Mouse (Mus musculus) limb, embryonic 14.5 days (tissue): ENCODE measurements around the gene Adck1. TPM values are rescaled to one million over a fixed set of nuclear protein-coding genes. Genes with fewer than 3 reads are reported as not detected.
A peak's percentile ranks its signal among the peaks of the same experiment; 100 is the strongest.

ENCODE experiments used
- ATAC-seq: fragments of 200-750 bp; cut with Nextera tagmentation; 2 replicates; pipeline ENCODE4 v1.8.0; 2017; ENCODE audit warnings: low read depth, moderate number of reproducible peaks, moderate TSS enrichment; ENCODE audit not compliant: low FRiP score
- DNase-seq: peaks from one replicate; pipeline ENCODE4 v3.0.0-alpha.2; 2015; ENCODE audit warnings: low spot score
- H3K27ac ChIP-seq: fragments of 300-500 bp; sonication (generic); replicated peaks from 2 replicates; pipeline ENCODE4 v1.5.1; 2014; ENCODE audit warnings: low read depth, mild to moderate bottlenecking, low read length, moderate library complexity, mixed read lengths
- H3K27me3 ChIP-seq: fragments of 300-500 bp; sonication (generic); 2 replicates; pipeline ENCODE4 v1.6.1; 2014; ENCODE audit warnings: low read length, mixed read lengths; ENCODE audit not compliant: control insufficient read depth, insufficient read depth
- H3K36me3 ChIP-seq: fragments of 300-500 bp; sonication (generic); 2 replicates; pipeline ENCODE4 v1.6.1; 2014; ENCODE audit warnings: mild to moderate bottlenecking, low read length, moderate library complexity, mixed read lengths; ENCODE audit not compliant: control insufficient read depth, insufficient read depth
- H3K4me1 ChIP-seq: fragments of 300-500 bp; sonication (generic); 2 replicates; pipeline ENCODE4 v1.6.1; 2014; ENCODE audit warnings: antibody characterized with exemption, low read length, mixed read lengths; ENCODE audit not compliant: control insufficient read depth, insufficient read depth
- H3K4me2 ChIP-seq: fragments of 300-500 bp; sonication (generic); replicated peaks from 2 replicates; pipeline ENCODE4 v1.6.1; 2014; ENCODE audit warnings: low read depth, mild to moderate bottlenecking, low read length, moderate library complexity; ENCODE audit not compliant: severe bottlenecking
- H3K4me3 ChIP-seq: fragments of 300-500 bp; sonication (generic); replicated peaks from 2 replicates; pipeline ENCODE4 v1.5.1; 2014; ENCODE audit warnings: low read length
- H3K9ac ChIP-seq: fragments of 300-500 bp; sonication (generic); 2 replicates; pipeline ENCODE4 v1.6.1; 2014; ENCODE audit warnings: mild to moderate bottlenecking, low read depth, low read length, moderate library complexity; ENCODE audit not compliant: severe bottlenecking
- H3K9me3 ChIP-seq: fragments of 300-500 bp; sonication (generic); 2 replicates; pipeline ENCODE4 v1.6.1; 2016; ENCODE audit warnings: low read length; ENCODE audit not compliant: control insufficient read depth
- POLR2A ChIP-seq: fragments of 200-500 bp; IDR thresholded peaks from 2 replicates; pipeline ENCODE4 v1.8.0; 2012; ENCODE audit warnings: inconsistent platforms, mild to moderate bottlenecking, moderate library complexity, borderline replicate concordance; ENCODE audit not compliant: insufficient read depth, insufficient read length; ENCODE audit errors: extremely low read depth
- WGBS: fragments of 180-500 bp; shearing (Covaris S2); extraction: QIAGEN DNeasy Blood & Tissue Kit; methylation state at CpG from one replicate; pipeline ENCODE4 v1.1.7; 2014; 5-methylcytosine and 5-hydroxymethylcytosine counted together
- polyA plus RNA-seq, 2 experiments: library from polyadenylated mRNA; depleted of rRNA in 1 of 2; stranded (reverse) in 1 of 2; unstranded in 1 of 2; fragments of >200 nt; fragmentation: Nextera tagmentation in 1 of 2; extraction: Ambion mirVana in 1 of 2; gene quantifications; 2 replicates each; pipeline versions ENCODE4 v1.2.1 to v1.2.3; 2012 to 2014

The Adck1 gene
- polyA plus RNA-seq, 2 experiments = 16.2 to 26.7 TPM

GRCm38 (mm10) chr12:88405113-88405512 is 44.8 kb downstream of the Adck1 start:
- Histone ChIP-seq H3K4me2 (no peak overlapping the region), H3K4me3 (no peak overlapping the region), H3K9me3 (no peaks in the 10 kb centered on the region), H3K27me3 (no peaks in the 10 kb centered on the region), H3K9ac (no peak overlapping the region), H3K27ac (no peak overlapping the region), H3K36me3 (peaks cover 7% of the 10 kb centered on the region; the same call in 1 of the 2 replicates), H3K4me1 (no peaks in the 10 kb centered on the region)
- no peak for TF ChIP-seq POLR2A
- 27% methylated on average over 2 of the region's 2 CpGs for WGBS
- DNase-seq (peak; percentile 35), ATAC-seq (no peak)

DNA sequence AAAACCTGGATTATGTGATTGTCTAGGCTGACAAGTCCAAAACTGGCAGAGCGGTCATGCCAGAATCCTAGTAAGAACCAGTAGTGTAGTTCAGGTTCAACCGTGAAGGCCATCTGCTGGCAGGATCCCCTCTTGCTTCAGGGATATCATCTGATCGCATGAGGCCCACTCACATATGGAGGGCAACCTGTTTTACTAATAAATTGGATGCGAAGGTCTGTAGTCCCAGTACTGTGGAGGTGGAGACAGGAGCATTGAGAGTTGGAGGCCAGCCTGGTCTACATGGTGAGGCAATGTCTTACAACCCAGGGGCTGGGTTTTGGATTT is 47.6 kb downstream of the Adck1 start:
- H3K9ac ChIP-seq = no peak overlapping the region
- H3K4me1 ChIP-seq = no peaks in the 10 kb centered on the region
- H3K27me3 ChIP-seq = no peaks in the 10 kb centered on the region
- H3K27ac ChIP-seq = no peak overlapping the region
- ATAC-seq (no peak), DNase-seq (no peak)
- 84% methylated on average over 4 of the region's 4 CpGs for WGBS
- no peaks in the 10 kb centered on the region for H3K36me3 ChIP-seq
- TF ChIP-seq POLR2A = no peak
- H3K4me3 ChIP-seq = no peak overlapping the region
- no peak overlapping the region for H3K4me2 ChIP-seq
- H3K9me3 ChIP-seq = no peaks in the 10 kb centered on the region

GRCm38 (mm10) chr12:88408323-88409047 is 48.1 kb downstream of the Adck1 start:
- no peak for TF ChIP-seq POLR2A
- no peaks in the 10 kb centered on the region for H3K9me3 ChIP-seq
- H3K4me1 ChIP-seq = no peaks in the 10 kb centered on the region
- no peaks in the 10 kb centered on the region for H3K36me3 ChIP-seq
- H3K27me3 ChIP-seq = no peaks in the 10 kb centered on the region
- no peak overlapping the region for H3K9ac ChIP-seq
- ATAC-seq (no peak), DNase-seq (no peak)
- H3K4me3 ChIP-seq = no peak overlapping the region
- 82% methylated on average over 11 of the region's 11 CpGs for WGBS
- H3K27ac ChIP-seq = no peak overlapping the region
- H3K4me2 ChIP-seq = no peak overlapping the region

GRCm38 (mm10) chr12:88413239-88413638 is 52.9 kb downstream of the Adck1 start:
- Histone ChIP-seq H3K4me3 (no peak overlapping the region), H3K27ac (no peak overlapping the region), H3K27me3 (no peaks in the 10 kb centered on the region), H3K4me2 (no peak overlapping the region), H3K36me3 (no peaks in the 10 kb centered on the region; the same call in 1 of the 2 replicates), H3K9ac (no peak overlapping the region), H3K4me1 (no peaks in the 10 kb centered on the region), H3K9me3 (no peaks in the 10 kb centered on the region)
- ATAC-seq = no peak
- no peak for TF ChIP-seq POLR2A
- WGBS = 84% methylated on average over 1 of the region's 1 CpGs
- no peak for DNase-seq

DNA sequence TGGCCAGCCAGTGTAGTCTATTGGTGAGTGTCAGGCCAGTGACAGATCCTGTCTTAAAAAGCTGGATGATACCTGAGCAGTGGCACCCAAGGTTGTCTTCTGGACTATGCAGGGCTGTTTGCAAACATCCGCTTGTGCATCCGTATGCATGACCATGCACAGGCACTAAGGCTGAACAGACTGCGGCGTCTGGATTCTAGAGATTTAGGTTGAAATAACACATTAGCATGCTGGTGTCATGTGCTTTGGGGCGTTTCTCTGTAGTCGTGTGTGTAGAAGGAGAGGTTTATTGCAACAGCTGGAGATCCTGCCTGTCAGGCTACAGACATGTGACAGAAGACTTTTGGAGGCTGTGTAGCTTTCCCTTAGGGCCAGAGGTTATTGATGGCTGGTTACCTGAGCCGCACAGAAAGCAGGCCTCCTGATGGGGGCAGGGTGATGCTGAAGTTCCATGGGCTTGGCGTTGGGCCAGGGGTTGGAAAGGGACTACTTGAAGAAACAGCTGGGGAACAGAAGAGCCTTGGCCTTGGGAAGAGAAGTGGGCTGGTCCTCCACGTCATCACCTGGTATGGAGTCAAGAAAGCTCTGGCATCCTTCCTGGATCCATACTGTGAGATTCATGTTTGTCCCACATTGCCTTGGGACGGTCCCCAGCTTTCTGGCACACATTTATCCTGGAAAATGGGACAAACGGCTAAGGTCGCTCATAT is 59.7 kb downstream of the Adck1 start:
- WGBS = 44% methylated on average over 12 of the region's 12 CpGs
- H3K9me3 ChIP-seq = no peaks in the 10 kb centered on the region
- TF ChIP-seq POLR2A = no peak
- peaks cover 9% of the 10 kb centered on the region; the same call in 1 of the 2 replicates for H3K4me1 ChIP-seq
- H3K36me3 ChIP-seq = no peaks in the 10 kb centered on the region; the same call in 1 of the 2 replicates
- no peak overlapping the region for H3K9ac ChIP-seq
- H3K27ac ChIP-seq = no peak overlapping the region
- H3K27me3 ChIP-seq = no peaks in the 10 kb centered on the region
- DNase-seq (peak; percentile 78), ATAC-seq (peak; percentile 82)
- H3K4me2 ChIP-seq = no peak overlapping the region
- H3K4me3 ChIP-seq = no peak overlapping the region
